Mouse (Mus musculus) testis, adult 2 months (tissue): ENCODE measurements around the gene Gm20388.

Source experiments
- CTCF ChIP-seq: fragments of 200-500 bp; IDR thresholded peaks from 2 replicates; pipeline ENCODE4 v1.5.1; 2012; ENCODE audit warnings: low read depth, mild to moderate bottlenecking, inconsistent platforms, low read length, moderate library complexity; ENCODE audit not compliant: control insufficient read depth, insufficient read depth, insufficient replicate concordance
- POLR2A ChIP-seq: fragments of 200-500 bp; IDR thresholded peaks from 2 replicates; pipeline ENCODE4 v1.6.1; 2012; ENCODE audit warnings: low read depth, mild to moderate bottlenecking, inconsistent platforms, low read length, moderate library complexity; ENCODE audit not compliant: control insufficient read depth

DNA sequence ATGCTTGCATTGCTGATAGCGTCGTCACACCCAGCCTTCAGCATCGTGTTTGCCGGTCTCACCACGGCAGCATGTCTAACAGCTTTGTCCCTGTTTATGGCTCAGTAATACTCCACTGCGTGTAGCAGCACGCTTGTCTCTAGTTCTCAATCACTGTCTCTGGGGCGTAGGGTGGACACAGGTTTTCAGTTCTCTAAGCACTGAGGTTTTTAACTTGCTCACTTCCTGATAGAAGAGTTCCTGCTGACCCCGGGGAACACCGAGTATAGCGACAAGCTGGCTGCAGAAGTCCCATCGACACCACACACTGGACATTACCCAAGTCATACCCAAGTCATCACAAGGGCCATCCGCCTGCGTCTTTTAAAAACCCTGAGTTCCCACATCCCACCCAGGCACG is 525.1 kb downstream of the Gm20388 start:
- TF ChIP-seq POLR2A (no peak), CTCF (no peak)
